Mouse (Mus musculus): ENCODE results near the gene Tmem82.

Gene Tmem82

DNA sequence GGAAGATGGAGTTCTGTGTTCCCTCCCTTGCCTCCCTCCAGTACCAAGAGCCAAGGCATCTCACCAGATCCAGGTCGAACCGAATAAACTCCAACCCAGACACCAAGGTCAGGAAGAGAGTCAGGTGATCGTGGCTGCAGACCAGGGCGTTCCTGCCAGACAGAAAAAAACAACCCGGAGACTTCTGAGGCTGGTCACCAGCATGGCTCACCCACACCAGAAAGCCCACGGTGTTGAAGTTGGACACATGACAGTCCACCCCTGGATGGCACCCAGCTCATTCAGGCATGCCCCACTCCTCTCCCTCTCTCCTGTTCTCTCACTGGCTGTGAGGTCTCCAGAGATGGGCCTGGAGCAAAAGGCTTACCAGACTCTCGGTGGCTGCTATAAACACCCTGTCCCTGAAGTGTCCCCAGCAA lies 22.9 kb upstream of the Tmem82 start:
- DNase-seq (ENCODE audit: low spot score): no peak

DNA sequence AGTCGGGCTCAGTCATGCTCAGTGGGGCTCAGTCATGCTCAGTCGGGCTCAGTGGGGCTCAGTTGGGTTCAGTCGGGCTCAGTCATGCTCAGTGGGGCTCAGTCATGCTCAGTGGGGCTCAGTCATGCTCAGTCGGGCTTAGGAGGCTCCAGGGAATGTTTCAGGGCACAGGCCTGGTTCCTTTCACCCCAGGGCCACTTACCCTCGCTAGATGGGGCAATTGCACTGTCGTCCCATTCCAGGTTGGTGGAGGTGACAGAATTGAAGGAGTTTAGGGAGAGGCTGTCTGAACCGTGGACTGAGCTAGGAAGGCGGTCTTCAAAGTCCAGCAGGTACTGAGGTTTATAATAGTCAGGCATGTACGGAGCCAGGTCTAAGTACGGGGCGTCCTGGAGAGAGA lies 21.0 kb upstream of the Tmem82 start:
- DNase-seq (ENCODE audit: low spot score): no peak

DNA sequence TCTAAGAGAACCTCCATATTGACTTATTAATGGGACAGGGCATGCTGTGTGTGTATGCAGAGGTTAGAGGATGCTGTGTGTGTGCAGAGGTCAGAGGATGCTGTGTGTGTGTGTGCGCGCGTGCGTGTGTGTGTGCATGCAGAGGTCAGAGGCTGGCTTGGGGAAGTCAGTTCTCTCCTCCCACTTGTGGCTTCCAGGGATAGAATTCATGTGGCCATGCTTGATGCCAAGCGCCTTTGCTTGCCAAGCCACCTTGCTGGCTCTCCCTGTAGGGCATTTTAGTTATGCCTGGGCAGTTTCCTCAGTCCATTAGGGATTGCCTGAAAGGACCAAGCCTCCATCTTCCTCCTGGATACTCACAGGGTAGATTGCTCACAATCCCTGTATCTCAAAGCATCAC lies 18.3 kb upstream of the Tmem82 start:
- DNase-seq (ENCODE audit: low spot score): no peak

DNA sequence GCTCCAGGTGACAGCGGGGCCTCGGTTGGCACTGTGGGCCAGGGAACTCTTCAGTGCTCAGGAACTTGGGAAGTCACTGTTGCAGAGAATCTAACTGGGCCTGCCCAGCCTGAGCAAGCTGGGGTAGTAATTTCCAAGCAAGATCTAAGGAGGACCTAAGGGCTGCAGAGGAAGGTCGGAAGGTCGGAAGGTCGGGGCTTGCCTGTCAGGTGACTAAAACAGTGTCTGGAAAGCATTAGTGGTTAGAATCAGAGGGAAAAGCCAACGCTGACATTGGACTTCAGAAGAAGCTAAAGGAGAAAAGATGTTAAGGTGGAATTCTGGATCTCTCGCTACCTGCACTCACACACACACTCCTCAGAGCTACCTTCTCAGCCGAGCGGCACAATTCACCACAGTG lies 17.6 kb upstream of the Tmem82 start:
- DNase-seq (ENCODE audit: low spot score): peak; percentile 80

DNA sequence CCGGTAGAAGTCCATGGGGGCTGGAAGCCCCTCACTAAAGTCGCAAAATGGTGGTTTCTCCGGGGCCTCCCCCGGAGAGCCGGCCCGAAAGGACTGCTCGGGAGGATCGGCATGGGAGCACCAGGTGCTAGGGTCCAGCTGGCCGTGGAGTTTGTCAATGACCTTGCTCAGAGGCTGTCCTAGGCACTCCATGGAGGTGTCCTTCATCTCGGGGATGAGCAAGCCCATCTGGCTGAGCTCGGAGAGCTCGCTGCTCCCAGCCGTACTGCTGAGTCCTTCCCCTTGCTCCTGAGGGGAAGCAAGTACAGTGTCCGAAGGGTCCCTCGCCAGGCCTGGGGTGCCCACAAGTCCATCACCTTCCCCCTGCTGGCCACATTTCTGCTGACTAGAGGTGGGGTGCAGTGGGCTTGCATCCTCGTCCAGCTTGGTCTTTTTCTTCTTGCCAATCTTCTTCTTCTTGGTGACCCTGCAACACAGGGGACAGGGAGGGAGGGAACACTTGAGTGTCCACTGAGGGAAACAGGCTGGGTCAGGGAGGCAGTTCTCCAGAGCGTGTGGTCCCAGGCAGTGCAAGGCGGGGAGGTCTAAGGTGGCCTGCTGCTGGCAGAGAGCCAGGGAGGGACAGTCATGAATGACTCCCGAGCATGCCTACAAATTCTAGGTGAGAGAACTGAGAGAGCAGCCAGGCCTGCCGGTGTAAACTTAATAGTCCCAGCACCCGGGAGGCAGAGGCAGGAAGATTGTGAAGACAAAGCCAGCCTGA lies 13.9 kb upstream of the Tmem82 start:
- no peak for DNase-seq (ENCODE audit: low spot score)

DNA sequence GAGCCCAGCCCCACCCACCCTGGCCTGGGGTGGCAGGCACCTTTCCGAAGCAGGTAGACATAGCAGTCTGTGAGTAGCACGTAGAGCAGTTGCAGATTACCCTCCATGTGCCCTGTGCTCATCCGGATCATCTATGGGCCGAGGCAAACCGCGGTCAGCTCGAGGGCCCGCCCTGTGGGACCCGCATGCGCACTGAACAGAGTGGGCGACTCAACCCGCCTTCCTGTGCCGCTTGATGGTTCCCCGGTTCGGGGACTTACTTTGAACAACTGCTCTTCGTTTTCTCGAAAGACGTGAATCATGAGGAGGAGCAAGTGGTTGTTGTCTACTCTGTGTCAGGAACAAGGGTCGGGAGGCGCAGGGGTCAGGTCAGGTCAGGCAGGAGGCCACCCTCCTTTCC lies 12.8 kb upstream of the Tmem82 start:
- DNase-seq (ENCODE audit: low spot score): no peak

DNA sequence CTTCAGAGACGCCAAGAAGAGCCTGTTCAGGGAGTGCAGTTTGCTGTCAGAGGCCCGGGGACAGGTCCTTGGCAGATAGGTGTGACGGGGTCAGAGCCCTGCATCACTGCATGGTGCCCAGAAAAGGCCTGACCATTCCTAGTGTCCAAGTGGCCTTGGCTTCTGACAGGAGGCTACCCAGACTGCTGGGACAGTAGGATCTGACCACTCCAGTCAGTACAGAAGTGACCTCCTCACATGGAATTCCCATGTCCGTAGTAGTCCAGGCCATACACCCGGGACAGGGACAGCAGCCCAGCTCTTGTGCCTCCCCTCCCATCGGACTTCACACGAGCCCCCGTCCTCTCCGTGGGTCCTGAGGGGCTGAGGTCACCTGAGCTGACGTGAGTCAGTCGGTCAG lies 11.6 kb upstream of the Tmem82 start:
- no peak for DNase-seq (ENCODE audit: low spot score)

DNA sequence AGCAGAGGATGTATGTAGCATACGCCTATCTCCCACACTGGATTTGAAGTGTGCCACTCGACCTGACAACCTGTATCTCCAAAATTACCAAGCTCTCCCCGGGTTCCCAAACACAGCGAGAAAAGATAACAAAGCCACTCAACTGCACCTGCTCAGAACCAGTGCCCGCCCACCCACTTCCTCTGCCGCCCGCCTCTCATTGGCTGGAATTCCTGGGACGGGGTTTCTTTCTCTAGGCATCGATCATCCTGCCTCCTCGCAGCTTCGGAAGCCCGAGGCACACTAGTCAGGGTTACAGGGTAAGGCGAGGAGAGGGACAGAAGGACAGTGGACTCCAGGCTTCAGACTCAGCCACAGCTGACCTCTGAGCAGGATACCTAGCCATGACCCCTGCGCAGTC lies 10.2 kb upstream of the Tmem82 start:
- DNase-seq (ENCODE audit: low spot score): no peak

DNA sequence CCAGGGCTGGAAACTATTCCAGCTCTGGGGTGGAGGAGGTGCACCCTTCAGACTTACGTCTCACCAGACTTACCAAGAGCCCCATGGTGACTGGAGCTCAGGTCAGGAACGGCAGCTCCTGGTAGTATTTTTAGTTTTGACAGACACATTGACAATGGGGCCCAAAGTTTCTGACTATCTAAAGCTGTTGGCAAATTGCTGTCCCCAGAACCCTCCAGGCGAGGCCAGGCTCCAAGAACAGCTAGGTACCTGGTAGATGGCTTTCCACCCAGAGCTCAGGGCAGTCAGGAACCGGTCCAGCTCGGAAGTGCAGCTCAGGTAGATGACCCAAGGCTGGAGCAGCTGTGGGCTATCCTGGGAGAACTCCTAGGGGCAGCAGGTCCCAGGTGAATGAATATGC lies 9.1 kb upstream of the Tmem82 start:
- no peak for DNase-seq (ENCODE audit: low spot score)

DNA sequence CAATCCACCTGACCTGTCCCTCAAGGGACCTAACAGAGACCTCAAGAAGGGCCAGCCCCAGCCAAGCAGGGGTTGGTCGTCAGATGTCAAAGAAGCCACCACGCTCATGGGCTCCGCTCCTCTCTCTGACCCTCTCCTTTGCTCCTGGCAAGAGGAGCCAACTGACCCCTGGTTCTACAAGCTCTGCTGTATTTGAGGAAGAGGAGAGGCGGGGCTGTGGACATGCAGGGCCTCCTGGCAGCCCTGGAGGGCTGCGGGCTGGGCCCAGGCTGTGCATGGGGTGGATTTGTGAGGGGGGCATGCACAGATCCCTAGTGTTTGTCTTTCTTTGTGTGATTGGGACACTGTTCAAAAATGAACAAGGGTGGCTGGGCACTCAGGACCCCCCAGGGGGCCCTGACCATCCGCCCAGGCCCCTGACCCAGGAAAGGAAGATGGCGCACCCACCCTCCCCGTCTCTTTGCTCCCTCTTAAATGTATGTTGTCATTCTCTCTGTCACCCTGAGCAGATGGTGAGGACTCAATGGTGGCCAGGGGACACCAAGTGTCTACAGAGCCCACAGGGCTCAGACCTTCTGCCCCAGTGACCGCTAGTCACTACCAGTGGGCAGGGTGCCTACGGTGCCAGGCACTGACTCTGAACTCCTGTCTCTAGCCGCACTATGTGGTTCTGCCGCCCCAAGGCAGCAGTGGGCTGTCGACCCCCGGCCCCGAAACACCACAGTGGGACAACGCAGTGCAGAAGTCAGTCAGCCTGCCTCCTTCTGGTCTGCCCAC lies 7.5 kb upstream of the Tmem82 start:
- DNase-seq (ENCODE audit: low spot score): no peak

DNA sequence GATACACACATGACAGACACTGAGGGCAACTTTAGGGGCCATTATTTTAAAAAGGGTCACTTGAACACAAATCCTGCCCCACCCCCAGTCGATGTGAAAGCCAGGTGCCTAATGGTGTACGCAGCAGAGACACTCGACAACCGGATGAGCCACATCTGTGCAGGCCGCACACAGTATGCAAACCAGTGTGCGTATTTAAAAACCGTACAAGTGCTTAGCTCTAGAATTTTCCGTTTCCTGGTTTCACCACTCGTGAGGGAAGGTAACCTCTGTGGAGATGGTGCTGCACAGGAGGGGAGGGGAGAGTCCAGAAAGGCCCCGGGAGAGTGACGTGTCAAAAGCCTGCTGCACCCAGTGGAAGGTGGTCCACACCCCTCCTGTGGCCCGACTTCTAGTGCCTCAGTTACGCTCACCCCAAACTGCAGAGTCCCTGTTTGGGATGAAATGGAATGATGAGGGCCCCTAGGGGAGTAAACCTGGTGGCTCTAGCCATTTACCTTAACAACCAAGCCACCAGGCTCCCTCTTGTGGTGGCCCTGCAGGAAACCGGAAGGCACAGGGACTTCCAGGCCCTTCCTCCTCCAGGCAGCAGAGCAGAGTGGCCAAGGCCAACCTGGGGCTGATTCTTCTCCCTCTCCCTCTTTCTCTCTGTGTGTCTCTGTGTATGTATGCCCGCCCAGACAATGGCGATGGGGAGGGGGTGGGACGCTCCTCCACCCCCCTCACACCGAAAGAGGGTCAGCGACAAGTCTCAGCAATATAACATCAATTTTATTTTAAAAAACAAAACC lies 6.7 kb upstream of the Tmem82 start:
- DNase-seq (ENCODE audit: low spot score): peak; percentile 53

DNA sequence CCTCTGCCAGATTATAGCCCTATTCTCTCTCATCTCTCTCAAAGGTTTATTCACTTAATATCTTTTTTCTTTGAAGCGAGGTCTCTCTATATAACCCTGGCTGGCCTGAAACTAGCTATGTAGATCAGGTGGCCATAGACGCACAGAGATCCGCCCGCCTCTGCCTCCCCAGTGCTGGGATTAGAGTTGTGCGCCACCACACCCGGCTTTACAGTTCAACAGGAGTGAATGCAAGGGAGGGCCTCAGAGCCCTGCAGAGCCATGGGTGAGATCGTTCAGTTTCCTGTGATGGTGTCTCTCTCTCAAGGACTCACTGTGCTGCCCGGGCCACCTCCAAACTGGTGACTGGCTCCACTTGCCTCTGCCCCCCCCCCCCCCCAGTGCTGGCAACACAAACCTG lies 5.7 kb upstream of the Tmem82 start:
- DNase-seq (ENCODE audit: low spot score): no peak

DNA sequence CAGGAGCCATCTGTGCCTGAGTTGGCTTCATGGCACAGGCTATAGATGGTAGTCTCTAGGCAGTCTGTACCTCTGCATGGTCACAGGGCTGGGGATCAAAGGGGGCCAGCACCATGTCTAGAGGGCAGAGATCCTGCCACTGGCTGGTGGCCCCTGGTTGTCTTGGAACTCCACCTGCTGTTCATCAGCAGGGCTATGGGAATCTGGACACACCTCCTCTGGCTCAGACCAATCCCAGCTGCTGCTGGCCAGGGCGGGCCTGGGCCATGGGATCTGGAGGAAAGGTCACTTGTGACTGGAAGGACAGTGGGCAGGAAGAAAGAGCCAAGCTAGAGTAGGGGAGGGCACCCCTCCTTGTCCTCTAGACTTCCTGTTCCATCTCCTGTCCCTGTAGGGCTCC lies 5.2 kb upstream of the Tmem82 start, which contains the start of gene Slc25a34:
Slc25a34 (minus strand) TSS at position 156 of the 400 bp plus-strand sequence.
- DNase-seq (ENCODE audit: low spot score): peak; percentile 52

DNA sequence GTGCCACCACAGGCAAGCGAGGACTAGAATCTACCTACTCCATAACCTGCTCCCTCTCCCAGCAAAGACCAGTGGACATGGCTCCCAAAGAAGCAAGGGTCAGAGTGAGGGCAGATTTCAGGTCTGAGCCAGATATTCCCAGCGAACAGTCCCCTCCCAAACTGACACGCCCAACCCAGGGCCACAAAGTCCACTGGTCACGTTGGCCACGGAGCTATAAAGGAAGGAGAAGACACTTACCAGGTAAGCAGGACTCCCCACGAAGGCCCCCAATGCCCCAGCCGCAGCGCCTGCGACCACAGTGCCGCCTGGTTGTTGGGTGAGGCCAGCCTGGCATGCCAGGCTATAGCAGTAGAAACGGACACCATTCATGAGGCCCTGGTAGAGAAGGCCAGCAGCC lies 4.6 kb upstream of the Tmem82 start:
- no peak for DNase-seq (ENCODE audit: low spot score)

DNA sequence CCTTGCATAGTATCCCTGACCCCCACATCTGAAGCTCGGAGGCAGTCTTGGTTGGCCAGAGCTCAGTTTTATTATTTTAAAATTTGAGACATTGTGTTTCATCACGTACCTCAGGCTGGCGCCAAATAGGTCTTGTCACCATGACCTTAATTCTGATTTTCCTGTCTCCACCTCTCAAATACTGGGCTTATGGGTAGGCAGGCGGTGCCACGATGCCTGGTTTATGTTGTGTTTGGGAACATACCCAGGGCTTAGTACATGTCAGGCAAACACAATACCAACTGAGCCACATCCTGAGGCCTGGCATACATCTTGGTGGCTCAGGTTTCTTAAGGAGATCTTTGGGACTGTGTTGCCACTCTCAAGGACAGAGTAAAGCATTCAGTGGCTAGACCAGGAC lies 4.1 kb upstream of the Tmem82 start:
- DNase-seq (ENCODE audit: low spot score): no peak

DNA sequence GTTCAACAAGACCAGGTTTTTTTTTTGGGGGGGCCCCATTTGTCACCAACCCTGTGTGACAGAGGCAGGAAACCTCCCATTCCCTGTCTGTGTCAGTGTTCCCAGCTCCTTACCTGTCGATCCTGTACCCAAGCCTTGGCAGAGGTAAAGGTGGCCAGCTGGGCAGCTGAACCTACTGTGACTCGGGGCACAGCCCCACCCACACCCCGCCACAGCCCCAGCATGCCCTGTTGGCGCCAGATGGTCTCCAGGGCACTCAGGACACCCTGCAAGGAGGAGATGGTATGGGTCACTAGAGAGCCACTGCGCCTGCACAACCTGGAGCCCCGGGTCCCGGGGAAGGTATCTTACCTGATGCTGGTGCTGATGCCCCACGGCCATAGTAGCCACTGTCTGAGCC lies 3.7 kb upstream of the Tmem82 start:
- no peak for DNase-seq (ENCODE audit: low spot score)

DNA sequence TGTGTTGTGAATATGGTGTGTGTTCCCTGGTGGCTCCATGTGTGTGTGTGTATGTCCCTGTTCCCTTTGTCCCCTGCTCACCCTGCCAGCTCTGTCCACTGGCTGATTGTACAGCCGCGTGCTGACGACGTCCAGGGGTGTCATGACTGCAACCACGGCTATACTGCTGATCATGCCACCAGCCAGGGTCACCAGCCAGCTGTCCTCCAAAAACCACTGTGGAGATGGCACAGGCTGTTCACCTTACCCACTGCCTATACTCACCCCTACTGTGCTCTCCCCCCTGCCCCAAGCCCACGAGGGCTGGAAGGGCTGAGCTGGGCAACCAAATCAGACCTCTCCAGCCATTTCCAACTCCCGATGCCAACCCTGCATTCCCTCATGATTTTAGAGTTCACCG lies 2.9 kb upstream of the Tmem82 start:
- no peak for DNase-seq (ENCODE audit: low spot score)

DNA sequence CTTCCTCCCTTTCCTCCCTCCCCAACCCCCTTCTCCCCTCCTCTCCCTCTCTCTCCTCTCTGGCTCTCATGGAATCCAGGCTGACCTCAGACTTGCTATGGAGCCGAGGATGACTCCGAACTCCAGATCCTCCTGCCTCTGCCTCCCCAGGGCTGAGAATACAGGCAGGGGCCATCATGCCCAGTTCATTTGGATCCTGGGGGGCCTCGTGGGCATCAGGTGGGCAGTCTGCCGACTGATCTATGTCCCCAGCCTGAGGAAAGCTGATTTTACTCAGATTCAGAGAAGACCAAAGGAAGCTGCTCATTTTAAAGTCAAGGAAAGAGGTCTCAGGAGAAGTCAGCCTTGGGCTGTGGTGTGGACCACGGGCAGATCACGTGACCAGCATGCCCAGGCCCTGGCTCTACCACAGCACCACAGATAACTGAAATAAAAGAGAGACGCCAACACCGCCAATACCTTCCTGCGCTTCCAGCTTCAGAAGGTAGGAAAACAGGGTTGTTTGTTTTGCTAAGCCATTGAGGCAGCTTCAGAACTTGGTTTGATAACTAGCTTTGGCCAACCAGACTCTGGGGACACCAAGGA lies 958 bp upstream of the Tmem82 start:
- no peak for DNase-seq (ENCODE audit: low spot score)

DNA sequence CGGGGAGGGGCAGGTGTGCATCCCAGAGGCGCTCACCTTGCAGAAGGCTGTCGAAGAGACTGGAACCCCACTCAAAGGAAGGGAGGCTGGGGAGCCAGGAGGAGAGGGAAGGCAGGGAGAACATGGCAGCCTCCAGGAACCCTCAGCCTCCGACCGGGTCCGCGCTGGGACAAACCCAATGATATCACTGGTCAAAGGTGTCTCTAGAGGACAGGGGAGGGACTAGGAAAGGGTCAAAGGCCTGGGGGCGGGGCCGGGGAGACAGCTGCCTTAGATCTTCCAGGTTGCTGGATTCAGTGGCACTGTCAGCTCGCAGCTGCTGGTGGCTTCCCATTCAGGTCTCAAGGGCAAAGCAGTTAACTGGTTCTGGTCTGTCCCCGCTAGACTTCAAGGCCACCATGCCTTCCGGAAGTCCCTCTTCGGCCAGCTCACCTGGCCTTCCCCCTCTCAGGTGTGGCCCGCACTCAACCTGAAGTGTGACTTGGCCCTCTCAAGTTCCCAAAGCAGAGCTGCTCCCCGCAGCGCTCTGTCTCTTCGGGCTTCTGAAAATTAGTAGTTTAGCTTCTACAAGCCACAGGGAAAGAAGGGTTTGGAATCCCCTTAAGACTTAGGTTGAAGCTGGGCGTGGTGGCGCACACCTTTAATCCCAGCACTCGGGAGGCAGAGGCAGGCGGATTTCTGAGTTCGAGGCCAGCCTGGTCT lies 419 bp downstream of the Tmem82 start:
- peak; percentile 39 for DNase-seq (ENCODE audit: low spot score)

DNA sequence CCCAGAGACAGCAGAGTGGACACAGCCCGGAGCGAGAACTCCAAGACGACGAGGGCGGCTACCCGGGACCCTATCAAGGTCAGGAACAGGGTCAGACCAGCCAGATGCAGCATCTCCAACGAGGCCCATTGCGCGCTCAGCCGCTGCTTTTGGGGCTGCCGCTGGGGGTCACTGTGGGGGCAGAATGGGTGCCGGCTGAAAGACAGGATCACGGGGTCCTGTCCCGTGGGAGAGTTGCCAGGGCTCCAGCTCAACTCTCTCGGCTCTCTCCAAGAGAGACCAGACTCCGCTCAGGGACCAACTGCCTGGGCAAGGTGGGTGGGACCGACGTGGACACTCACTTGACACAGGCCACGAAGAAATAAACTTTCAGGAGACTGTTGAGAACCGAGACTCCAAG lies 1.1 kb downstream of the Tmem82 start:
- peak; percentile 78 for DNase-seq (ENCODE audit: low spot score)

DNA sequence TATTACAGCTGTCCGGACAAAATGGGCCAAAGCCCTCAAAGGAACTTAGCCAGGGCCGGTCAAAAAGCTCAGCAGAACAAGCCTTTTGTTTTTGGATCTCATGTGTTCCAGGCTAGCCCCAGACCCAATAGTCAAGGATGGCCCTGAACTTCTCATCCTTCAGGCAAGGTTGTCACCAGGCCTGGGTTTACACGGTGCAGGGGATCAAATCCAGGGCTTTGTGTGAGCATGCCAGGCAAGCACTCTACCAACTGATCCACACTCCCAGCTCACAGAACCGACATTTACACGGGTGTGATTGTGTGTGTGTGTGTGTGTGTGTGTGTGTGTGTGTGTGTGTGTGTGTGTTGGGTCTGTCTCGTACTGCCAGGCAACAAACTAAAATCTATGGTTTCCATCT lies 1.6 kb downstream of the Tmem82 start:
- DNase-seq (ENCODE audit: low spot score): no peak

DNA sequence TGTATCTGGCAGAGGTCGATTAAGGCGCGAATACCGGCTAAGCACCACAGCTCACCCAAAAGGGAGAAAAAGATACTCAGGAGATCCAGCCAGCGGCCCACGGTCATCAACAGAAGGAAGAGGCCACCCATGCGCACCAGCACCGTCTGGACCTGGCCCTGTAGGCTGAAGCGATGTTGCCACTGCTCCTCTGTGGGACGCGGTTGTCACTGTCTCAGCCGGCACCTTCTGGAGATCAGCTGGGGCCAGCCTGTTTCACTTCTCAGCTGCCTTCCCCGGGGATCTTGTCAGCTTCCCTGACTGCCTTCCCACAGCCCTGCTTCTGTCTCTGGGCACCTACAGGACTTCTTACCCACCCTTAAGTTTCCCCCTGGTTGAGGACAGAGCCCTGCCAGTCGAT lies 3.5 kb downstream of the Tmem82 start:
- no peak for DNase-seq (ENCODE audit: low spot score)

Data from embryo, embryonic 10 days (tissue).